Mouse (Mus musculus) limb, embryonic 11.5 days (tissue): ENCODE data around the gene Lrwd1. TPM values are rescaled to one million over a fixed set of nuclear protein-coding genes. Genes with fewer than 3 reads are reported as not detected.

Experiments used
- ATAC-seq: fragments of 200-750 bp; cut with Nextera tagmentation; 2 replicates; pipeline ENCODE4 v1.8.0; 2017; ENCODE audit warnings: low read depth; ENCODE audit not compliant: insufficient number of reproducible peaks, low FRiP score, low TSS enrichment
- DNase-seq: peaks from one replicate; pipeline ENCODE4 v3.0.0-alpha.2; 2015; ENCODE audit warnings: low spot score
- H3K27ac ChIP-seq: fragments of 300-500 bp; sonication (generic); replicated peaks from 2 replicates; pipeline ENCODE4 v1.5.1; 2014; ENCODE audit warnings: low read depth, mild to moderate bottlenecking, low read length
- H3K27me3 ChIP-seq: fragments of 300-500 bp; sonication (generic); 2 replicates; pipeline ENCODE4 v1.6.1; 2014; ENCODE audit warnings: mild to moderate bottlenecking, low read length, mixed read lengths; ENCODE audit not compliant: control insufficient read depth, insufficient read depth
- H3K36me3 ChIP-seq: fragments of 300-500 bp; sonication (generic); 2 replicates; pipeline ENCODE4 v1.6.1; 2014; ENCODE audit warnings: mild to moderate bottlenecking, low read length, moderate library complexity, mixed read lengths; ENCODE audit not compliant: control insufficient read depth, insufficient read depth
- H3K4me1 ChIP-seq: fragments of 300-500 bp; sonication (generic); 2 replicates; pipeline ENCODE4 v1.6.1; 2014; ENCODE audit warnings: low read length, mixed read lengths; ENCODE audit not compliant: control insufficient read depth, insufficient read depth
- H3K4me2 ChIP-seq: fragments of 300-500 bp; sonication (generic); 2 replicates; pipeline ENCODE4 v1.6.1; 2014; ENCODE audit warnings: low read depth, mild to moderate bottlenecking, moderate library complexity; ENCODE audit not compliant: severe bottlenecking
- H3K4me3 ChIP-seq: fragments of 300-500 bp; sonication (generic); 2 replicates; pipeline ENCODE4 v1.5.1; 2014; ENCODE audit warnings: low read depth, low read length
- H3K9ac ChIP-seq: fragments of 300-500 bp; sonication (generic); 2 replicates; pipeline ENCODE4 v1.6.1; 2014; ENCODE audit warnings: mild to moderate bottlenecking, low read length
- H3K9me3 ChIP-seq: fragments of 300-500 bp; sonication (generic); 2 replicates; pipeline ENCODE4 v1.6.1; 2016; ENCODE audit warnings: low read length; ENCODE audit not compliant: control insufficient read depth
- WGBS: fragments of 180-500 bp; shearing (Covaris S2); extraction: QIAGEN DNeasy Blood & Tissue Kit; methylation state at CpG from one replicate; pipeline ENCODE4 v1.1.7; 2014; 5-methylcytosine and 5-hydroxymethylcytosine counted together
- polyA plus RNA-seq: library from polyadenylated mRNA; unstranded; fragments of >200 nt; fragmentation: Nextera tagmentation; extraction: Ambion mirVana; gene quantifications from 2 replicates; pipeline ENCODE4 v1.2.1, GENCODE M21; 2014

Gene Lrwd1
- 50.5 TPM in 2 replicates for polyA plus RNA-seq

DNA sequence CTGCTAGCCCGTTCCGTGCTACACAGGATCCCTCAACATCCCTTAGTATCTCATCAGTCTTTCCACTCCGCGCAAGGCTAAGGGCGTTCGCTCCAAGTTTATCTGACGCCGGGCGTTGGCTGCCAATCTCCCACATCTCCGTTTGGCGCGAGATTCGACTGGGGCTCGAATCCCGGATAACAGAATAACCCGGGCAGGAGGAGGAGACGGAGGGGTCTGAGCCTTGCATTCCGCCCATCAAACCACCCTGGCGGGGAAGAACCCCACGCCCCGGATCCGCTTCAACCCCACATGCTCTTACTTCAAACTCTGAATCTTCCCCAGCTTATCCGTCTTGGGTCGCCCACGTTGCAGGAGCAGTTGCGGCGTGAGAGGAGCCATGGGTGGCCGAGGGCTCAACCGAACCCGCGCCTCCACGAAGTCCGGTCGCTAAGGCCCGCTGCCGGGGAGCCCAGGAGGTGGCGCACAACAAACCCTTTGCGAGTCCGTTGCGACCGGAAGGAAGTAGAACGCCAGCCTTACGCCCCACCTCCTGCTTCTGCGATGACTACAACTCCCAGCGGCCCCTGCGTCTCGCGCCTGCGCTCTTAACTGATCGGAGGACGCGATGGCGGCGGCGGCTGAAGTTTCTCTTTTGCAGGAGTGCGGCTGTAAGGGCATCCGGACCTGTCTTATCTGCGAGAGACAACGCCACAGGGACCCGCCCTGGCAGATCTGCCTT, at the start of gene Lrwd1, which contains the start of gene Alkbh4:
Gene Lrwd1, minus strand, starts transcription at position 504 of the 721 bp plus-strand sequence.
Gene Alkbh4, plus strand, starts transcription at position 576 of the 721 bp plus-strand sequence.
- ATAC-seq, result peak; percentile 86
- H3K4me1 ChIP-seq, result peaks cover 2% of the 10 kb centered on the region; the same call in 1 of the 2 replicates
- under 1% methylated on average over 60 of the region's 60 CpGs for WGBS
- H3K4me2 ChIP-seq, result peak within 1 kb of the TSS; percentile 67
- H3K27me3 ChIP-seq, result no peaks in the 10 kb centered on the region
- peak within 1 kb of the TSS; percentile 72 for H3K4me3 ChIP-seq
- H3K9ac ChIP-seq, result peak within 1 kb of the TSS; percentile 74
- DNase-seq, result peak; percentile 97
- no peaks in the 10 kb centered on the region for H3K9me3 ChIP-seq
- no peak within 1 kb of the TSS for H3K27ac ChIP-seq
- peaks cover 9% of the 10 kb centered on the region; the same call in 1 of the 2 replicates for H3K36me3 ChIP-seq

DNA sequence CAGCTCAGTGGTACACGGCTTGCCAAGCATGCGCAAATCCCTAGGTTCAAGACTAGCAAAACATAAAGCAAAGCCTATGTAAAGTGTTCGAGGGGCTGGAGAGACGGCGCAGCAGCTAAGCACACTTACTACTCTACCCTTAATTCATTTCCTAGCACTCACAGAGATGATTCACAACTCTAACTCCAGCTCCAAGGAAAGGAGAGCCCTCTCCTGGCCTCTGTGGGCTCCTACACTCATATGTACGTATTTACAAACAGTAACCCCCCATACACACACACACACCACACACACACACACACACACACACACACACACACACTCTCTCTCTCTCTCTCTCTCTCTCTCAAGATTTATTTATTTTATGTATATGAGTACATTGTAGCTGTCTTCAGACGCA, 47.9 kb upstream of the Lrwd1 start:
- Histone ChIP-seq H3K27ac (no peak overlapping the region), H3K4me2 (no peak overlapping the region), H3K4me1 (no peaks in the 10 kb centered on the region), H3K9ac (no peak overlapping the region), H3K36me3 (peaks cover 20% of the 10 kb centered on the region), H3K27me3 (no peaks in the 10 kb centered on the region), H3K4me3 (no peak overlapping the region), H3K9me3 (no peaks in the 10 kb centered on the region)
- 92% methylated on average over 7 of the region's 7 CpGs for WGBS
- DNase-seq (no peak), ATAC-seq (no peak)

DNA sequence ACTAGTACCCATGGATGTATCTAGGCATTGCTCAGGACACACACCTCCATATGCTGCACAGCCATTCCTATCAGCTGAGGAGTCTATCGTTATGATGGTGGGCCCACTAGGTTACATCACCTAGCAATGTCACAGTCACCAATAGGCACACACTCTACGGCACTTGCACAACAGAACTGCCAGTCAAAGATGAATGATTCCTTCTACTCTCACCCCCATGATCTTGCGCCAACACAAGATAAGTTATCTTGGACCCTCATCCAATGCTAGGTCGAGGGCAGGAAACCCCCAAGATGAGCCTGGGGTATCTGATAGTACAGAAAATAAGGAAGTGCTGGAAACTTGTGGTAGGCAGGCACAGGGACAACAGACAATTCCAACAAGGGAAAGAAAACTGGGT, 47.0 kb upstream of the Lrwd1 start:
- Histone ChIP-seq H3K9me3 (no peaks in the 10 kb centered on the region), H3K4me2 (no peak overlapping the region), H3K9ac (no peak overlapping the region), H3K27me3 (no peaks in the 10 kb centered on the region), H3K27ac (no peak overlapping the region), H3K4me3 (no peak overlapping the region), H3K36me3 (peaks cover 16% of the 10 kb centered on the region), H3K4me1 (no peaks in the 10 kb centered on the region)
- WGBS, result 92% methylated on average over 4 of the region's 4 CpGs
- ATAC-seq (no peak), DNase-seq (no peak)

DNA sequence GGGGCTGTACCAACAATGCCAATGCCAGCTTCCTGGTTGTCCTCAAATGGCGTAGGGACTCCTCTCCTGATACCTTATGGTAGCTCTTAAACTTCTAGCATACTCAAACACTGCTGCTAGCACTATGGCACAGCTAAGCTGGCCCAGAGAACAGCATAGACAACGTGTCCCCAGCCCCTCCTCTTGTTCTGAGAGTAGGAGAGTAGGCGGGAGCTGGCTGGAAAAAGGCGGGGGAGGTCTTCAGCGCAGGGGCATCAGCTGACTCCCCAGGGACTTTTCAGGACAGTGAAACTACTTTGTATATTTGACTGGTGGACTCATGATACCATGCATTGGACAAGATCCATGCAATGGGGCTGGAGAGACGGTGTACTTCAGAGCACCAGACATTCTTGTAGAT, 46.2 kb upstream of the Lrwd1 start:
- 95% methylated on average over 6 of the region's 6 CpGs for WGBS
- Histone ChIP-seq H3K9ac (no peak overlapping the region), H3K27ac (no peak overlapping the region), H3K9me3 (no peaks in the 10 kb centered on the region), H3K4me3 (no peak overlapping the region), H3K27me3 (no peaks in the 10 kb centered on the region), H3K4me1 (no peaks in the 10 kb centered on the region), H3K4me2 (no peak overlapping the region), H3K36me3 (peaks cover 16% of the 10 kb centered on the region)
- DNase-seq, result no peak
- no peak for ATAC-seq

DNA sequence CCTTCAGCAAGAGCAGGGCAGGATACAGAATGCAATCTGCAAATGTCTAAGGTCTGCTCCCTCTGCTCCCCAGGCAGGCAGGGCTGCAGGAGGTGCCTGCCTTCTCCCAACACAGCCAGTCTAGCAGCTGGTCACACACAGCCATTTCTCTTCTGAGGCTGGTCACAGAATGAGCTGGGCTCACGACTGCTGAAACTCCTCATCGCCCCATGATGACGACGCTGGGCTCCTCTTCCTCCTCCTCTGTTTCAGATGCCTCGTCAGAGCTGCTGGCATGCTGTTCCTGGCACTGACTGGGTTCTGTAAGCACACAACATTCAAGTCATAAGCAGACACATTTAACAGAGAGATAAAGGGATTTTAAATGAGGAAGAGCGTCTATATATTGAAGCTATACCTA, 45.3 kb upstream of the Lrwd1 start:
- H3K4me2 ChIP-seq, result no peak overlapping the region

DNA sequence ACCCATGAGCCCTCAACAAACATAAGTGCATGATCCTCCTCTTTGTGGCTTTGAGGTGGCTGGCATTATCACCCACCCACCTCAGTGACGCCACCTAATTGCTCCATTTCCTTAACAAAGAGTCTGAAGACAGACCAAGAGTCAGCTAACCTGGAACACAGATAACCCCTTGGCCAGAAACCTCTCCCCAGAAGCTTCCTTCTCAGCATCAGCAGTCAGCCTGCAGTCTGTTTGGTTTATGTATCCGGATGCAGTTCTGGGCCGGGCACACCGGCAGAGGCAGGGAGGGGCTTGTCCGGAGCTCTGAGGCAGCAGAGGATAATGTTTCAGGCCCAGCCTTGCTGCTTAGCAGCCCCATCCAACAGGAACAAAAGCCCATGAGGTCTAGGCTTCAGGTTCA, 43.7 kb upstream of the Lrwd1 start:
- DNase-seq (no peak), ATAC-seq (no peak)
- Histone ChIP-seq H3K9me3 (no peaks in the 10 kb centered on the region), H3K9ac (no peak overlapping the region), H3K36me3 (peaks cover 16% of the 10 kb centered on the region), H3K4me3 (no peak overlapping the region), H3K4me2 (no peak overlapping the region), H3K27ac (no peak overlapping the region), H3K4me1 (no peaks in the 10 kb centered on the region), H3K27me3 (no peaks in the 10 kb centered on the region)
- 72% methylated on average over 5 of the region's 5 CpGs for WGBS

More for the DNA sequence above, 45.3 kb upstream of the Lrwd1 start:
- Histone ChIP-seq H3K9me3 (no peaks in the 10 kb centered on the region), H3K36me3 (peaks cover 16% of the 10 kb centered on the region), H3K4me1 (no peaks in the 10 kb centered on the region), H3K27me3 (no peaks in the 10 kb centered on the region), H3K4me3 (no peak overlapping the region), H3K9ac (no peak overlapping the region), H3K27ac (no peak overlapping the region)
- no peak for DNase-seq
- WGBS, result 95% methylated on average over 6 of the region's 6 CpGs
- ATAC-seq, result no peak

DNA sequence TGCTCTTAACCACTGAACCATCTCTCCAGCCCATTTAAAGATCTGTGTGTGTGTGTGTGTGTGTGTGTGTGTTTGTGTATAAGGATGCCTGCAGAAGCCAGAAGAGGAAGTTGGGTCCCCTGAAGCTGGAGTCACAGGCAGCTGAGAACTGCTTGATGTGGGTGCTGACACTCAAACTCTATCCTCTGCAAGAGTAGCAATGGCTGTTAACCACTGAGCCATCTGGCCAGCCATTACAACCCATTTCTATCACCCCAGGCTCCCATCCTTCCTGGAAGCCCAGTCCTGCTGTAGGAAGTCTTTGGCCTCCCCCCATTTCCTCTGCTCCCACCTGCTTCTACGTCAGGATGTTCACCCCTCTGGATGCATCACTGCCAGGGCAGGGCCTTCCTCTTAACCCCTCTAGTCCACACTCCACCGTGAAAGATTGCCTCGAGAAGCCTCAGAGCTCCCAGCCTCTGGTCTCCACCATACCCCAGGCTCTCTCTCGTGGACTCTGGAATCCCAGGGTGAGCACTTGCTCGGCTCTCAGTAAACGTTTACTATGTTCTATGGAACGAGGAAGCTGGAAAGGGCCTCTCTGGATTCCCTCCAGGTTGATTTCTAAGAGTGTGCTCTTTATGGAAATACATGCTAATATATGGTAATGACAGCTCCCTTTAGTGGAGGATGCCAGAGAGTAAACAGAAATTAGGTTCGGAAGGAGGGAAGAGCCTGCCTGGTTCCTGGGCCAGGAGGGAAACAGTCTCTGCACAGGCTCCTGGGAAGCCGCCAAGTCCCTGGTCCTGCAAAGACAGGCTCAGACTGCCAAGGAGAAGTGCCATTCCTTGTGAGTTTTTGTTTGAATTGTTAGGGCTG, 38.0 kb upstream of the Lrwd1 start:
- 56% methylated on average over 9 of the region's 9 CpGs for WGBS
- DNase-seq, result no peak

DNA sequence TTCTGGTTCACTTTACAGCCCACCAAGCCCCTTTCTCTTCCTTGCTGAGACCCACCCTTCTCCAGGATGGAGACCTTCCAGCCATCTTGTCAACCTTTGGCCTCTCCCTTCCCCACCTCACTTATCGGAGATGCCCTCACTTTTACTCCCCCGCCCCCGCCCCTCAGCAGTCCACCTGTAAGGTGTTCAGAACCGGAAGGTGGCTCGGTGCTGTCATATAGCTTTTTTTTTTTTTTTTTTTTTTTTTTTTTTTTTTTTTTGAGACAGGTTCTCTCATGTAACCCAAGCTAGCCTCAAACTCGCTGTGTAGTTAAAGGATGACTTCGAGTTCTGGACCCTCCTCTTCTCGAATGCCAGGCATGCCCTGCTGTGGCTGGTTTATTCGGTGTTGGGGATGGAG, 37.1 kb upstream of the Lrwd1 start:
- DNase-seq (no peak), ATAC-seq (no peak)
- Histone ChIP-seq H3K4me1 (no peaks in the 10 kb centered on the region), H3K27me3 (no peaks in the 10 kb centered on the region), H3K4me2 (no peak overlapping the region), H3K9me3 (0 out of 2 replicates have a peak, but pooled peaks cover 1% of the 10 kb centered on the region), H3K4me3 (no peak overlapping the region), H3K36me3 (no peaks in the 10 kb centered on the region), H3K9ac (no peak overlapping the region), H3K27ac (no peak overlapping the region)
- WGBS, result 72% methylated on average over 9 of the region's 9 CpGs

More for the DNA sequence above, 38.0 kb upstream of the Lrwd1 start:
- H3K27ac ChIP-seq, result no peak overlapping the region
- no peaks in the 10 kb centered on the region for H3K9me3 ChIP-seq
- H3K27me3 ChIP-seq, result no peaks in the 10 kb centered on the region
- ATAC-seq, result no peak
- H3K4me2 ChIP-seq, result no peak overlapping the region
- no peaks in the 10 kb centered on the region; the same call in 1 of the 2 replicates for H3K36me3 ChIP-seq
- H3K4me3 ChIP-seq, result no peak overlapping the region
- H3K4me1 ChIP-seq, result no peaks in the 10 kb centered on the region
- no peak overlapping the region for H3K9ac ChIP-seq
